Mouse (Mus musculus): Measurements from ENCODE around the gene Herc1. TPM values are rescaled to one million over a fixed set of nuclear protein-coding genes. Genes with fewer than 3 reads are reported as not detected.

The Herc1 gene
- polyA plus RNA-seq, 1 experiment from 2014 or later, result 11.8 TPM

DNA sequence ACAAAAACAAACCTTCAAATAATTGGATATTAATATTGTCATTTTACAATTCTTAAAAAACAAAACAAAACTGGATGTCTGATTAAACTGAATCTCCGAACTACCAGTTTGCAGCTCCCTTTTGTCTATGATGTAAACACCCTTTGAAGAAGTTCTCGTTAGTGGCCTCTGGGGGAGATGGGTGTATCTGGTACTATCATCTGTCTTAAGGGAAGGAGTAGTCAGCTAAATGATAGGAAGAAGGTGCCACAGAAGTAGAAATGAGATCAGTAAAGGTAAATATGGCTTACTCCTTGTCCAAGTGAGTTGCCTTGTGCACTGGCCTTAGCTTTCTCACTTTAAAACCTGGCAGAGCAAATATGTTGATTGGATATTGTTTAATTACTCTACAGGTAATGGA is 127.5 kb downstream of the Herc1 start:
- Histone ChIP-seq H3K27me3 (replicated peaks; ENCODE audit: insufficient read depth, low read length) (no peaks in the 10 kb centered on the region), H3K4me3 (ENCODE audit: low read depth, low read length) (no peak overlapping the region), H3K9me3 (ENCODE audit: low read length) (no peaks in the 10 kb centered on the region), H3K4me1 (ENCODE audit: insufficient read depth, low read depth, low read length) (no peaks in the 10 kb centered on the region), H3K36me3 (ENCODE audit: insufficient read depth, low read length) (peaks cover 19% of the 10 kb centered on the region; the same call in 1 of the 2 replicates), H3K4me2 (replicated peaks; ENCODE audit: low read depth, low read length) (no peak overlapping the region), H3K9ac (replicated peaks; ENCODE audit: low read depth) (no peak overlapping the region), H3K27ac (ENCODE audit: low read length) (no peak overlapping the region)
- ATAC-seq, result no peak
- no peak for TF ChIP-seq EP300 (IDR thresholded peaks at IDR 0.05)
- no peak for TF ChIP-seq CTCF (IDR thresholded peaks at IDR 0.05)
- DNase-seq (ENCODE audit: low spot score), result no peak
- WGBS, result 78% methylated on average over 2 of the region's 2 CpGs

DNA sequence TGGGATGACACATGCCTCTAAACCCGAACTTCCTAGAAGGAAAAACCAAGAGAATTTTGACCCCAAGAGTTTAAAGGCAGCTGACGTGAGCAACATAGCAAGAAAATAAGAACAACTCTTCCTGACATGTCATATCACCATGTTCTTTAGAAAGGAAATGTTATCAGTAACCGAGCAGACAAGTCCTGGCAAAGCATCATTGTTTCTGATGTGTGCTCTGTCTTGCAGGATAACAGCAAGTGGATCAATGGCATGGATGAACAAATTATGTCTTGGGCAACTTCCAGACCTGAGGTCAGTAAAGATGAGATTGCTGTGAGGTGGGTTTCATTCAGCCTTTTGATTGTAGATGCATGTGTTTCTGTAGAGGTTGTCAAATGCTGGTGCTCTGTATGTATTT is 133.2 kb downstream of the Herc1 start:
- Histone ChIP-seq H3K4me2 (replicated peaks; ENCODE audit: low read depth, low read length) (no peak overlapping the region), H3K9ac (replicated peaks; ENCODE audit: low read depth) (no peak overlapping the region), H3K27me3 (replicated peaks; ENCODE audit: insufficient read depth, low read length) (no peaks in the 10 kb centered on the region), H3K27ac (ENCODE audit: low read length) (no peak overlapping the region), H3K36me3 (ENCODE audit: insufficient read depth, low read length) (peaks cover 43% of the 10 kb centered on the region), H3K9me3 (ENCODE audit: low read length) (no peaks in the 10 kb centered on the region), H3K4me3 (ENCODE audit: low read depth, low read length) (no peak overlapping the region), H3K4me1 (ENCODE audit: insufficient read depth, low read depth, low read length) (no peaks in the 10 kb centered on the region)
- WGBS, result 87% methylated on average over 3 of the region's 3 CpGs
- DNase-seq (ENCODE audit: low spot score) (no peak), ATAC-seq (no peak)
- no peak for TF ChIP-seq EP300 (IDR thresholded peaks at IDR 0.05)
- no peak for TF ChIP-seq CTCF (IDR thresholded peaks at IDR 0.05)

DNA sequence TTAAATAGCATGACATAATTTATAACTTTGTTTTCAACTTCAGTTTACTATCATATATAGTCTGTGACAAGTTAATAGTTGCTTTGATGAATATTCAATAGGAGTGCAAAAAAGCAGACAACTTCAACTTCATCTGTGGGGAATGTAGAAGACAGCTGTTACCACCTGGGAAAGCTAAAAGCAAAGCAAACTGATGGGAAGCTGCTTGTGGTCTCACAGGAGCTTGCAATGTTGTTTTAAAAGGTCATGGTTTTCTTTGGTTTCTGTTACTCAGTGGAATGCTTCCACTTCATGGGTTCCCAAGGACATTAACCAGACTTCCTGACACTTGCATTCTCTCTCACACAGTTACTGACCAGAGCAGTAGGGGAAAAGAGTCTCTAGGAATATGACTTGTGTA is 138.5 kb downstream of the Herc1 start:
- Histone ChIP-seq H3K27ac (ENCODE audit: low read length) (no peak overlapping the region), H3K4me3 (ENCODE audit: low read depth, low read length) (no peak overlapping the region), H3K27me3 (replicated peaks; ENCODE audit: insufficient read depth, low read length) (no peaks in the 10 kb centered on the region), H3K9me3 (ENCODE audit: low read length) (no peaks in the 10 kb centered on the region), H3K36me3 (ENCODE audit: insufficient read depth, low read length) (peaks cover 58% of the 10 kb centered on the region), H3K4me2 (replicated peaks; ENCODE audit: low read depth, low read length) (no peak overlapping the region), H3K9ac (replicated peaks; ENCODE audit: low read depth) (no peak overlapping the region), H3K4me1 (ENCODE audit: insufficient read depth, low read depth, low read length) (no peaks in the 10 kb centered on the region)
- TF ChIP-seq EP300 (IDR thresholded peaks at IDR 0.05), result no peak
- TF ChIP-seq CTCF (IDR thresholded peaks at IDR 0.05), result no peak
- ATAC-seq (no peak), DNase-seq (ENCODE audit: low spot score) (no peak)

DNA sequence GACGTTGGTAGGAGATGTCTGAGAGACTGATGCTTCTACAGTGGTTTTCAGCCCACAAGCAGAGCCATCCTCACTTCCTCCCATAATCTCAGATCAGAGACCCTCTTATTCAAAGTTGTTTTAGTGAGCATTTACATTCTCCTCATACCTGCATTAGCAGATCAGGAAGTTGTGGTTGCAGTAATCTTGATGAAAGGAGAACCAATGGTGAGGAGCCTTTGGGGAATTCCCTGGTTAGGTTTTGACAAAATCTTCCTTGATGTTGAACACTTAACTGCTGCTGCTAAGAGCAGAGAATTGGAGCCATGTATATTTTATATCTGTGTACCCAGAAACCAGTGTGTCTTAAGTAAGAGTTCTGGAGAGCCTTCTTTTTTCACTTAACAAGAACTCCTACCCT is 142.1 kb downstream of the Herc1 start:
- H3K27ac ChIP-seq (ENCODE audit: low read length), result no peak overlapping the region
- 85% methylated on average over 1 of the region's 1 CpGs for WGBS
- H3K4me1 ChIP-seq (ENCODE audit: insufficient read depth, low read depth, low read length), result no peaks in the 10 kb centered on the region
- no peak overlapping the region for H3K9ac ChIP-seq (replicated peaks; ENCODE audit: low read depth)
- no peak overlapping the region for H3K4me3 ChIP-seq (ENCODE audit: low read depth, low read length)
- TF ChIP-seq EP300 (IDR thresholded peaks at IDR 0.05) (no peak), CTCF (IDR thresholded peaks at IDR 0.05) (no peak)
- no peaks in the 10 kb centered on the region for H3K27me3 ChIP-seq (replicated peaks; ENCODE audit: insufficient read depth, low read length)
- no peak for DNase-seq (ENCODE audit: low spot score)
- H3K36me3 ChIP-seq (ENCODE audit: insufficient read depth, low read length), result peaks cover 62% of the 10 kb centered on the region
- no peak overlapping the region for H3K4me2 ChIP-seq (replicated peaks; ENCODE audit: low read depth, low read length)
- no peak for ATAC-seq
- no peaks in the 10 kb centered on the region for H3K9me3 ChIP-seq (ENCODE audit: low read length)

DNA sequence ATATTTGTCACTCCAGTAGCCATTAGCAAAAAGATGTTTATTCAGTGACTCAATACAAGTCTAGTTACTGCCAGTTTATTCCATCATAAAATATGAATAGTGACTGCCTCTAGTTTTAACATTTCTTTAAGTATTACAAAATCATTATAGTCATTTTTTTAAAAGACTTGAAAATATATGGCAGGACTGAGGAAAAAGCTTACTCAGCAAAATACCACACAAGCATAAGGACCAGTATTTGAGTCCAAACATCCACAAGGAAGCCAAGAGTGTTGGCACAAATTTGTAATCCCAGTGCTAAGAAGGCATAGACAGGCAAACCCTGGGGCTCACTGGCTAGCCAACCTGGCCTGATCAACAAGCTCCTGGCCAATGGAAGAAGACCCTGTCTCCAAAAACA is 143.7 kb downstream of the Herc1 start:
- TF ChIP-seq EP300 (IDR thresholded peaks at IDR 0.05) (no peak), CTCF (IDR thresholded peaks at IDR 0.05) (no peak)
- Histone ChIP-seq H3K27me3 (replicated peaks; ENCODE audit: insufficient read depth, low read length) (no peaks in the 10 kb centered on the region), H3K9ac (replicated peaks; ENCODE audit: low read depth) (no peak overlapping the region), H3K4me2 (replicated peaks; ENCODE audit: low read depth, low read length) (no peak overlapping the region), H3K9me3 (ENCODE audit: low read length) (no peaks in the 10 kb centered on the region), H3K4me3 (ENCODE audit: low read depth, low read length) (no peak overlapping the region), H3K27ac (ENCODE audit: low read length) (no peak overlapping the region), H3K4me1 (ENCODE audit: insufficient read depth, low read depth, low read length) (no peaks in the 10 kb centered on the region), H3K36me3 (ENCODE audit: insufficient read depth, low read length) (peaks cover 54% of the 10 kb centered on the region)
- ATAC-seq (no peak), DNase-seq (ENCODE audit: low spot score) (no peak)

DNA sequence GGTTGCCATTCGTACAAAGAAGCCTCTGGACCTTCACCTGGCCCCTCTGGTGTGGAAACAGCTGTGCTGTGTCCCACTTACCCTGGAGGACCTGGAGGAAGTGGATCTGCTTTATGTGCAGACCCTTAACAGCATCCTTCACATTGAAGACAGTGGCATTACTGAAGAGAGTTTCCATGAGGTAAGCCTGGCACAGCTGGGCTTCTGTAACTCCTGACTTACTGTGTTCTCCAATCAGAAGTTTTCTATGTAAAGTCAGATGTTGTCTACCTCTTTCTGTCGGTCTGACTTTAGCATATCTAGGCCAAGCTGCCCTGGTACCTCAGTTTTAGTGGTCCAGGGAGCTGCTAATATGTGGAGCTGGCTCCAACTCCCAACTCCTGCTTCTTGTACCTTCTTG is 151.0 kb downstream of the Herc1 start:
- no peak for ATAC-seq
- no peak overlapping the region for H3K4me3 ChIP-seq (ENCODE audit: low read depth, low read length)
- DNase-seq (ENCODE audit: low spot score), result no peak
- H3K9ac ChIP-seq (replicated peaks; ENCODE audit: low read depth), result no peak overlapping the region
- H3K27me3 ChIP-seq (replicated peaks; ENCODE audit: insufficient read depth, low read length), result no peaks in the 10 kb centered on the region
- no peaks in the 10 kb centered on the region for H3K4me1 ChIP-seq (ENCODE audit: insufficient read depth, low read depth, low read length)
- 71% methylated on average over 2 of the region's 2 CpGs for WGBS
- H3K36me3 ChIP-seq (ENCODE audit: insufficient read depth, low read length), result peaks cover 36% of the 10 kb centered on the region
- H3K4me2 ChIP-seq (replicated peaks; ENCODE audit: low read depth, low read length), result no peak overlapping the region
- TF ChIP-seq EP300 (IDR thresholded peaks at IDR 0.05), result no peak
- TF ChIP-seq CTCF (IDR thresholded peaks at IDR 0.05), result no peak
- H3K27ac ChIP-seq (ENCODE audit: low read length), result no peak overlapping the region
- H3K9me3 ChIP-seq (ENCODE audit: low read length), result no peaks in the 10 kb centered on the region

DNA sequence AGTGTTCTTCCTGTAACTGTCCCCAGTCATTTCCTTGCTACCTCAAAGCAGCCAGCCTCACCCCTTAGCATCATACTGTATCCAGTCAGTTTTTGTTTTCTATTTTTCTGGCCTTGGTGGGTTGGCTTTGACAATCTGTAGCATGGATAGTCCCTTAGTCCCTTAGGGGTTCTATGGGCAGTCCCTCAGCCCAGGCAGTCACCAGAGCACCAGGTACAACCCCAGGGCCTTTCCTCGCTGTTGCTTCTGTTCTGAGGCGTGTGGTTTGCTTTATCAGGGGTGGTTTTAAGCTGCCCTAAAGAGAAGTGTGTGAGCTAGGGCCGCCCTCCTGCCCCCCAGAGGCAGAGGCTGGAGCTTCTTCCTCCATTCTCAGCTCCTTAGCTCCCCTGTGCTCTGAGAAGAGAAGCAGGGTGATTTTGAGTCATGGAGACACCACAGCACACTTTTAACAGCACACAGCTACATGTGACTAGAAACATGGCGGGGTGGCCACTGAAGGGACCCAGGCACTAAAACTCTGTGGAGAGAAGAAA is 153.7 kb downstream of the Herc1 start:
- Histone ChIP-seq H3K9ac (replicated peaks; ENCODE audit: low read depth) (no peak overlapping the region), H3K27me3 (replicated peaks; ENCODE audit: insufficient read depth, low read length) (no peaks in the 10 kb centered on the region), H3K4me3 (ENCODE audit: low read depth, low read length) (no peak overlapping the region), H3K9me3 (ENCODE audit: low read length) (no peaks in the 10 kb centered on the region), H3K36me3 (ENCODE audit: insufficient read depth, low read length) (peaks cover 40% of the 10 kb centered on the region), H3K4me2 (replicated peaks; ENCODE audit: low read depth, low read length) (no peak overlapping the region), H3K27ac (ENCODE audit: low read length) (0 out of 2 replicates have a peak overlapping the region, but pooled peaks have one; percentile 9), H3K4me1 (ENCODE audit: insufficient read depth, low read depth, low read length) (no peaks in the 10 kb centered on the region)
- DNase-seq (ENCODE audit: low spot score) (no peak), ATAC-seq (no peak)
- 77% methylated on average over 4 of the region's 4 CpGs for WGBS
- no peak for TF ChIP-seq EP300 (IDR thresholded peaks at IDR 0.05)
- TF ChIP-seq CTCF (IDR thresholded peaks at IDR 0.05), result peak; percentile 35

Measured in lung, postnatal 0 days (tissue).